Mouse (Mus musculus) ZHBTc4 (cell line): Measurements from ENCODE around the gene Gnas.

Experiments
- DNase-seq: peaks from one replicate; pipeline ENCODE4 v3.0.0-alpha.2; 2011; ENCODE audit warnings: low read depth, low spot score

Gnas gene

GRCm38 (mm10) chr2:174284011-174284410 lies at the start of gene Gnas:
Gnas (plus strand) TSS chr2:174284320.
- peak; percentile 86 for DNase-seq

GRCm38 (mm10) chr2:174242431-174242830 lies 41.7 kb upstream of the Gnas start:
- no peak for DNase-seq

- DNase-seq = no peak
Observed at GRCm38 (mm10) chr2:174251963-174252362, 32.2 kb upstream of the Gnas start.

GRCm38 (mm10) chr2:174257312-174257711 lies 26.8 kb upstream of the Gnas start:
- peak; percentile 82 for DNase-seq

GRCm38 (mm10) chr2:174260004-174260403 lies 24.1 kb upstream of the Gnas start:
- no peak for DNase-seq

GRCm38 (mm10) chr2:174260908-174261800 lies 23.0 kb upstream of the Gnas start:
- DNase-seq = peak; percentile 95

GRCm38 (mm10) chr2:174261801-174262200 lies 22.3 kb upstream of the Gnas start:
- DNase-seq = no peak

- DNase-seq = peak; percentile 56
Observed at GRCm38 (mm10) chr2:174263110-174263815, 20.9 kb upstream of the Gnas start.

- DNase-seq = peak; percentile 69
Observed at GRCm38 (mm10) chr2:174264248-174264647, 19.9 kb upstream of the Gnas start.

- DNase-seq = peak; percentile 73
Observed at GRCm38 (mm10) chr2:174270416-174270815, 13.7 kb upstream of the Gnas start.

- no peak for DNase-seq
Observed at GRCm38 (mm10) chr2:174271459-174271858, 12.7 kb upstream of the Gnas start.

GRCm38 (mm10) chr2:174273131-174273530 lies 11.0 kb upstream of the Gnas start:
- peak; percentile 85 for DNase-seq

GRCm38 (mm10) chr2:174273961-174274360 lies 10.2 kb upstream of the Gnas start:
- DNase-seq = peak; percentile 80

GRCm38 (mm10) chr2:174279771-174280170 lies 4.3 kb upstream of the Gnas start:
- DNase-seq = no peak

GRCm38 (mm10) chr2:174283341-174283740 lies 779 bp upstream of the Gnas start:
- DNase-seq = no peak

GRCm38 (mm10) chr2:174284807-174285457 lies 812 bp downstream of the Gnas start:
- peak; percentile 89 for DNase-seq

GRCm38 (mm10) chr2:174285921-174286470 lies 1.9 kb downstream of the Gnas start:
- DNase-seq = no peak

GRCm38 (mm10) chr2:174287921-174288320 lies 3.8 kb downstream of the Gnas start:
- peak; percentile 87 for DNase-seq

- peak; percentile 65 for DNase-seq
Observed at GRCm38 (mm10) chr2:174288673-174289430, 4.7 kb downstream of the Gnas start.

GRCm38 (mm10) chr2:174291029-174291661 lies 7.0 kb downstream of the Gnas start:
- DNase-seq = no peak

- DNase-seq = no peak
Observed at GRCm38 (mm10) chr2:174291662-174292030, 7.5 kb downstream of the Gnas start.
